Comparison of ENCODE assay signal across 21 mouse cellular contexts in the genomic region with DNA sequence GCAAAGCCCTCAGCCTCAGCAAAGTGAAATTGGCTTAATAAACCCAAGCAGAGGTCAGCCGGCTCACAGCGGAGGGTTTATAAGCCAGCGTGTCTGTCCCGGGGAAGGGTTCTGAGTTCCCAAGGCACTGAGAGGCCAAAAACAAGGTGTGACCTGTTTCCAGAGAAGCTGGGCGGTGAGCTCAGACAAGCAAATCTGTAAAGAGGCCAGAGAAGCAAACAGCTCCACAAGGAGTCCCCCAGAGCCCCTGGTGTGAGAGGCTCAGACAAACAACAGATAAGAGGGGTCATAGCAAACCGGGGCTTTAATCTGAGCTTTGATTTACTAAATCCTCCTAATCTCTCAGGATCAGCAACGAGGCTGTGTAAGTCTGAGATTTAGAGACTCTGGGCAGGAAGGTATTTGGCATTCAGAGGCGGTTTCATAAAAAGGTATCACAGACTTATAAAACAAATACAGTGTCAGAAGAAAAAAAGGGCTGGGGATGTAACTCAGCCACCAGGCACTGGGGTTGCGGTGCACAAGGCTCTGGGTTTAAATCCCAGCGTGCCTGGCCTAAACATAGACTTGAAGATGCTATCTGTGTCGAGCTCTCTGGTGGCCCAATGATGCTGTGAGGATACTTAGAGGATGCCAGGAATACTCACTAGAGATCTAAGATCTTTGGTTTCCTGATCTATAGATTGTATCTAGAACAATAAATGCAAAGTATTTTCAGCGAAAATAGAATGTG.
DNase-seq lines count a peak whose midpoint lies in the region; ATAC-seq and TF ChIP-seq lines count a peak whose summit lies in the region.
"Had no signal": no experiment of that assay in that cellular context is flagged by ENCODE, and none has a peak within 500 bp of the region (broad histone marks: within the 10 kb centered on the region; RNA-seq: fewer than 3 reads in every experiment).

No protein-coding gene starts in this region.

- no peaks in the 10 kb centered on the region; the same call in 1 of the 2 replicates for H3K4me1 ChIP-seq in heart, embryonic 11.5 days (ENCODE audit: control insufficient read depth, insufficient read depth, low read length)

- no peak for ATAC-seq in heart, embryonic 11.5 days (replicated peaks; ENCODE audit: insufficient number of reproducible peaks, low FRiP score, low TSS enrichment)
- ATAC-seq: forebrain, embryonic 14.5 days; intestine, postnatal 0 days had no signal

- TF ChIP-seq CTCF in layer of hippocampus, adult 2 months (conservative IDR thresholded peaks at IDR 0.05): no peak
- TF ChIP-seq CTCF in brain, embryonic 14.5 days (IDR thresholded peaks at IDR 0.05; ENCODE audit: borderline replicate concordance, extremely low read depth, insufficient read depth, insufficient read length): no peak

- 16% methylated on average over 12 of the region's 12 CpGs for WGBS in heart, embryonic 11.5 days (ENCODE audit: insufficient replicate concordance)

- H3K36me3 ChIP-seq in heart, embryonic 11.5 days (ENCODE audit: control insufficient read depth, insufficient read depth, low read length): no peaks in the 10 kb centered on the region
- H3K36me3 ChIP-seq: hindbrain, embryonic 12.5 days had no signal

- 0 out of 2 replicates have a peak overlapping the region, but pooled peaks have one; percentile 7 for H3K27ac ChIP-seq in layer of hippocampus, adult 2 months
- no peak overlapping the region for H3K27ac ChIP-seq in heart, embryonic 11.5 days (ENCODE audit: low read depth, low read length)
- H3K27ac ChIP-seq: hindbrain, embryonic 12.5 days had no signal

- no peaks in the 10 kb centered on the region for H3K9me3 ChIP-seq in heart, embryonic 11.5 days (replicated peaks; ENCODE audit: control insufficient read depth, low read length)
- H3K9me3 ChIP-seq: hindbrain, embryonic 12.5 days had no signal

- no peak for DNase-seq in layer of hippocampus, adult 2 months (ENCODE audit: low spot score in 2 of 2)
- DNase-seq in layer of hippocampus, adult 11-12 months (ENCODE audit: low spot score): no peak
- peak; percentile 58 for DNase-seq in CD4-positive, CD25-positive, alpha-beta regulatory T cell, adult 2 months (ENCODE audit: low read depth, low spot score)
- peak; percentile 37 for DNase-seq in brain, embryonic 14.5 days (ENCODE audit: low read depth)
- peak; percentile 34 for DNase-seq in retina, postnatal 7 days (ENCODE audit: low read depth, low spot score)
- no peak for DNase-seq in cerebellum, adult 11 months
- no peak for DNase-seq in spleen, postnatal 4 days (ENCODE audit: low spot score in 2 of 2)
- DNase-seq: adrenal gland, postnatal 25 days; B cell, adult 2 months; cerebellum, postnatal 25 days; heart, adult 18-20 months; kidney, postnatal 14 days; lung, postnatal 14 days; right cerebral cortex, postnatal 25 days; thymus, postnatal 4 days had no signal

- no peak overlapping the region for H3K4me3 ChIP-seq in layer of hippocampus, adult 2 months
- H3K4me3 ChIP-seq in heart, embryonic 11.5 days (ENCODE audit: low read depth, low read length): no peak overlapping the region
- H3K4me3 ChIP-seq: hindbrain, embryonic 12.5 days; myocyte had no signal

- H3K27me3 ChIP-seq in heart, embryonic 11.5 days (ENCODE audit: control insufficient read depth, insufficient read depth, low read length): no peaks in the 10 kb centered on the region
- H3K27me3 ChIP-seq: hindbrain, embryonic 12.5 days had no signal

- H3K4me2 ChIP-seq in heart, embryonic 11.5 days: no peak overlapping the region
- H3K4me2 ChIP-seq: hindbrain, embryonic 12.5 days; midbrain, embryonic 11.5 days had no signal

- no peak for TF ChIP-seq POLR2A in brain, embryonic 14.5 days (IDR thresholded peaks at IDR 0.05; ENCODE audit: borderline replicate concordance, extremely low read depth, insufficient read depth, insufficient read length, poor library complexity, severe bottlenecking)

- H3K9ac ChIP-seq in heart, embryonic 11.5 days (ENCODE audit: low read depth, low read length): no peak overlapping the region
- H3K9ac ChIP-seq: hindbrain, embryonic 12.5 days had no signal

Comparison
In these comparisons a context has a peak if more than half of its experiments do, and no peak if none do; other contexts are left out.
1. DNase-seq: peak in CD4-positive, CD25-positive, alpha-beta regulatory T cell, adult 2 months (single experiment), brain, embryonic 14.5 days (single experiment) and retina, postnatal 7 days (single experiment); none in layer of hippocampus, adult 2 months (0 of 2), layer of hippocampus, adult 11-12 months (single experiment), cerebellum, adult 11 months (single experiment) and spleen, postnatal 4 days (0 of 2).